Mouse (Mus musculus) heart, postnatal 25 days (tissue): ENCODE results near the gene Wdr63. TPM values are rescaled to one million over a fixed set of nuclear protein-coding genes. Genes with fewer than 3 reads are reported as not detected.

ENCODE experiments used
- total RNA-seq, 2 experiments: library from RNA; stranded (reverse); gene quantifications; 2 replicates each; pipeline ENCODE4 v1.2.3; 2021

Gene Wdr63
- total RNA-seq, 2 experiments from 2014 or later = not detected

Other genes starting within 250 kb of the Wdr63 start
- 10 to 100 TPM; 18.1 to 20.4 TPM for gene Bcl10, start 185.3 kb downstream of the Wdr63 start, total RNA-seq
- 10 to 100 TPM; 16.8 to 18.1 TPM for gene 2410004B18Rik, start 170.1 kb downstream of the Wdr63 start, total RNA-seq
- 10 to 100 TPM; 18.1 to 21.5 TPM for gene Syde2, start 120.3 kb downstream of the Wdr63 start, total RNA-seq
- not detected for gene Mcoln3, start 9.3 kb upstream of the Wdr63 start, total RNA-seq
- under 1 TPM in 1 of 2 experiments, not detected in 1; 0.42 TPM for gene Mcoln2, start 41.7 kb upstream of the Wdr63 start, total RNA-seq
- gene Lpar3, start 112.8 kb upstream of the Wdr63 start, total RNA-seq = under 1 TPM; 0.36 to 0.65 TPM